Mouse (Mus musculus) CH12.LX (cell line): ENCODE data around the gene Zbtb49. TPM values are rescaled to one million over a fixed set of nuclear protein-coding genes. Genes with fewer than 3 reads are reported as not detected.

Experiments used
- DNase-seq: peaks from one replicate; pipeline ENCODE4 v3.0.0-alpha.2; 2013; ENCODE audit errors: extremely low read depth
- H3K27ac ChIP-seq: 2 replicates; pipeline ENCODE4 v1.5.1; 2012; ENCODE audit warnings: low read depth, mild to moderate bottlenecking, control low read depth, moderate library complexity; ENCODE audit not compliant: insufficient read depth
- H3K27me3 ChIP-seq: replicated peaks from 2 replicates; pipeline ENCODE3; 2012; ENCODE audit warnings: inconsistent platforms
- H3K36me3 ChIP-seq, 2 experiments: replicated peaks in 1 of 2; 2 replicates each; pipeline versions ENCODE3 to v1.6.1; 2012; ENCODE audit warnings: inconsistent platforms in 1 of 2, low read length in 1 of 2, mild to moderate bottlenecking in 1 of 2, mixed read lengths in 1 of 2, moderate library complexity in 1 of 2; ENCODE audit not compliant: control insufficient read depth in 1 of 2, insufficient read depth in 1 of 2
- H3K4me1 ChIP-seq, 2 experiments: 2 replicates each; pipeline ENCODE4 v1.6.1; 2012; ENCODE audit warnings: inconsistent platforms in 1 of 2, moderate library complexity in 1 of 2; ENCODE audit not compliant: insufficient read depth in 2 of 2, control insufficient read depth in 1 of 2
- H3K4me2 ChIP-seq: 2 replicates; pipeline ENCODE4 v1.6.1; 2012; ENCODE audit warnings: low read depth, mild to moderate bottlenecking, control low read depth; ENCODE audit not compliant: poor library complexity, insufficient read depth, severe bottlenecking
- H3K4me3 ChIP-seq, 3 experiments: fragments of 150-350 bp in 1 of 3; sonication (generic) in 1 of 3; replicated peaks in 1 of 3; 2 replicates each; pipeline versions ENCODE3 to v1.5.1; 2011 to 2012; ENCODE audit warnings: low read depth in 2 of 3, low read length in 2 of 3, mild to moderate bottlenecking in 2 of 3, moderate library complexity in 2 of 3, control low read depth in 1 of 3, improper control_type of control experiment in 1 of 3, inconsistent platforms in 1 of 3, mixed read lengths in 1 of 3; ENCODE audit not compliant: poor library complexity in 1 of 3
- H3K79me2 ChIP-seq: replicated peaks from 2 replicates; pipeline ENCODE4 v1.6.1; 2012; ENCODE audit warnings: mild to moderate bottlenecking, moderate library complexity; ENCODE audit not compliant: control insufficient read depth, poor library complexity, insufficient read depth, severe bottlenecking; ENCODE audit errors: extremely low read depth
- H3K9ac ChIP-seq: 2 replicates; pipeline ENCODE4 v1.6.1; 2012; ENCODE audit warnings: low read depth, mild to moderate bottlenecking, control low read depth, moderate library complexity; ENCODE audit not compliant: insufficient read depth
- H3K9me3 ChIP-seq: replicated peaks from 2 replicates; pipeline ENCODE3; 2012; ENCODE audit warnings: low read length, inconsistent platforms, mixed read lengths
- BHLHE40 ChIP-seq: IDR thresholded peaks from 2 replicates; pipeline ENCODE4 v1.6.1; 2011; ENCODE audit warnings: mild to moderate bottlenecking, low read depth, low read length, improper control_type of control experiment
- CHD1 ChIP-seq: IDR thresholded peaks from 2 replicates; pipeline ENCODE4 v1.6.1; 2012; ENCODE audit warnings: low read depth, low read length, improper control_type of control experiment, inconsistent platforms
- CHD2 ChIP-seq: IDR thresholded peaks from 2 replicates; pipeline ENCODE4 v1.6.1; 2011; ENCODE audit warnings: low read length, improper control_type of control experiment
- CTCF ChIP-seq, 2 experiments: IDR thresholded peaks in 1 of 2; conservative IDR thresholded peaks in 1 of 2; 2 replicates each; pipeline ENCODE4 v1.5.1; 2011 to 2012; ENCODE audit warnings: low read depth in 2 of 2, low read length in 2 of 2, improper control_type of control experiment in 1 of 2, inconsistent platforms in 1 of 2, mild to moderate bottlenecking in 1 of 2, moderate library complexity in 1 of 2
- E2F4 ChIP-seq: IDR thresholded peaks from 2 replicates; pipeline ENCODE4 v1.6.1; 2011; ENCODE audit warnings: low read depth, low read length, improper control_type of control experiment; ENCODE audit not compliant: insufficient replicate concordance
- ELF1 ChIP-seq: IDR thresholded peaks from 2 replicates; pipeline ENCODE4 v1.6.1; 2014; ENCODE audit warnings: low read depth, mild to moderate bottlenecking, inconsistent platforms, low read length, improper control_type of control experiment
- EP300 ChIP-seq: IDR thresholded peaks from 2 replicates; pipeline ENCODE4 v1.6.1; 2011; ENCODE audit warnings: low read length, improper control_type of control experiment
- GABPA ChIP-seq: IDR thresholded peaks from 2 replicates; pipeline ENCODE4 v1.6.1; 2012; ENCODE audit warnings: low read depth, low read length, improper control_type of control experiment, inconsistent platforms; ENCODE audit not compliant: insufficient replicate concordance
- IRF4 ChIP-seq: IDR thresholded peaks from 2 replicates; pipeline ENCODE4 v1.6.1; 2014; ENCODE audit warnings: low read depth, mild to moderate bottlenecking, inconsistent platforms, low read length, improper control_type of control experiment
- JUN ChIP-seq: IDR thresholded peaks from 2 replicates; pipeline ENCODE4 v1.6.1; 2011; ENCODE audit warnings: low read depth, mild to moderate bottlenecking, low read length, improper control_type of control experiment, moderate library complexity; ENCODE audit not compliant: insufficient read depth
- KAT2A ChIP-seq: IDR thresholded peaks from 2 replicates; pipeline ENCODE4 v1.6.1; 2012; ENCODE audit warnings: low read length, improper control_type of control experiment, inconsistent platforms; ENCODE audit not compliant: insufficient replicate concordance
- MAFK ChIP-seq: IDR thresholded peaks from 2 replicates; pipeline ENCODE4 v1.6.1; 2011; ENCODE audit warnings: low read length, improper control_type of control experiment; ENCODE audit not compliant: insufficient replicate concordance
- MAX ChIP-seq: IDR thresholded peaks from 2 replicates; pipeline ENCODE4 v1.6.1; 2011; ENCODE audit warnings: low read length, improper control_type of control experiment
- MAZ ChIP-seq: IDR thresholded peaks from 2 replicates; pipeline ENCODE4 v1.6.1; 2012; ENCODE audit warnings: low read depth, mild to moderate bottlenecking, inconsistent platforms, low read length, improper control_type of control experiment, moderate library complexity
- MEF2A ChIP-seq: IDR thresholded peaks from 2 replicates; pipeline ENCODE4 v1.6.1; 2014; ENCODE audit warnings: low read depth, mild to moderate bottlenecking, inconsistent platforms, low read length, improper control_type of control experiment, borderline replicate concordance
- NRF1 ChIP-seq: IDR thresholded peaks from 2 replicates; pipeline ENCODE4 v1.6.1; 2014; ENCODE audit warnings: low read depth, mild to moderate bottlenecking, inconsistent platforms, low read length, improper control_type of control experiment, moderate library complexity
- POLR2A ChIP-seq: IDR thresholded peaks from 2 replicates; pipeline ENCODE4 v1.6.1; 2011; ENCODE audit warnings: low read depth, mild to moderate bottlenecking, improper control_type of control experiment, low read length
- SMC3 ChIP-seq: IDR thresholded peaks from 2 replicates; pipeline ENCODE4 v1.6.1; 2011; ENCODE audit warnings: low read depth, low read length, improper control_type of control experiment
- TCF12 ChIP-seq: IDR thresholded peaks from 2 replicates; pipeline ENCODE4 v1.6.1; 2014; ENCODE audit warnings: low read depth, mild to moderate bottlenecking, inconsistent platforms, low read length, improper control_type of control experiment
- UBTF ChIP-seq: IDR thresholded peaks from 2 replicates; pipeline ENCODE4 v1.6.1; 2012; ENCODE audit warnings: low read depth, mild to moderate bottlenecking, inconsistent platforms, low read length, improper control_type of control experiment, moderate library complexity
- USF1 ChIP-seq: IDR thresholded peaks from 2 replicates; pipeline ENCODE4 v1.6.1; 2014; ENCODE audit warnings: low read depth, mild to moderate bottlenecking, inconsistent platforms, low read length, improper control_type of control experiment
- USF2 ChIP-seq: conservative IDR thresholded peaks from 2 replicates; pipeline ENCODE4 v1.6.1; 2011; ENCODE audit warnings: low read depth, low read length, improper control_type of control experiment
- ZC3H11A ChIP-seq: IDR thresholded peaks from 2 replicates; pipeline ENCODE4 v1.6.1; 2012; ENCODE audit warnings: low read depth, mild to moderate bottlenecking, inconsistent platforms, low read length, improper control_type of control experiment
- ZKSCAN1 ChIP-seq: IDR thresholded peaks from 2 replicates; pipeline ENCODE4 v1.6.1; 2012; ENCODE audit warnings: low read depth, inconsistent platforms, low read length, improper control_type of control experiment, borderline replicate concordance
- ZMIZ1 ChIP-seq: IDR thresholded peaks from 2 replicates; pipeline ENCODE4 v1.6.1; 2012; ENCODE audit warnings: low read depth, mild to moderate bottlenecking, inconsistent platforms, low read length, improper control_type of control experiment
- ZNF384 ChIP-seq: IDR thresholded peaks from 2 replicates; pipeline ENCODE4 v1.6.1; 2012; ENCODE audit warnings: low read depth, low read length, improper control_type of control experiment, inconsistent platforms
- dilution Hi-C: fragments of 300-500 bp; cut with MboI; formaldehyde crosslinking; loops from 2 replicates; pipeline ENCODE4 v1.14.3; 2020; ENCODE audit warnings: low sequenced_read_pairs; ENCODE audit not compliant: extremely low pct_unique_long_range_greater_than_20kb, extremely low pct_ligation_motif_present
- in situ Hi-C: fragments of 300-500 bp; cut with MboI; formaldehyde crosslinking; loops from 3 replicates; pipeline ENCODE4 v1.14.3; 2019; ENCODE audit warnings: low sequenced_read_pairs, low pct_ligation_motif_present, low pct_unique_long_range_greater_than_20kb, mixed read lengths
- polyA plus RNA-seq: library from polyadenylated mRNA; unstranded; fragments of >175 nt; gene quantifications from 2 replicates; pipeline ENCODE4 v1.2.1, GENCODE M21; 2012; ENCODE audit warnings: low read depth; ENCODE audit not compliant: insufficient read length
- total RNA-seq, 2 experiments: library from RNA; depleted of rRNA; stranded (reverse); fragments of 300-350 nt in 1 of 2; fragments of >200 nt in 1 of 2; gene quantifications; 2 replicates each; pipeline ENCODE4 v1.2.3; 2012 to 2014

Zbtb49 gene
- total and polyA plus RNA-seq, 3 experiments, result 4.7 to 8.2 (median 4.9) TPM

DNA sequence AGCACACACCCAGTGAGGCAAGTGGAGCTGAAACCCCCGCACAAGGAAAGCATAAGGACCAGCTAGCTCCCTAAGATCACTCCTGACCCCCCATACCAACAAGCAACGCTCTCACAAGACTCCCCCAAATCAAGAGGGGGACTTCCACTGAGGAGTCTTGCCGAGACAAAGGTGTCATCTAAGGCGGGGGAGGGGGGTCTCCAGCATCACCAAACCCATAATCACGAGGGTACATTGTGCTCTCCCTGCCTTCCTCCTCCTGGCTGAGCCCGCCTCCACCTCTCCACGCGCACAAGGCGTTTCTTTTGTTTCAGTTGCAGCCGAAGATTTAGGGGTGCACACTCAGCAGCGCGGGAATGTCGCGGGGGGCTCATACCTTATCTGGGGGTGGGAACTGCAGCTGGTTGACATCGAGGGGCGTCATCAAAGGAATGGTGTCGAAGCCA, 61.7 kb downstream of the Zbtb49 start:
- Histone ChIP-seq H3K9ac (no peak overlapping the region), H3K4me3 (no peak overlapping the region), H3K79me2 (no peaks in the 10 kb centered on the region), H3K27me3 (peaks cover 59% of the 10 kb centered on the region), H3K4me1 (no peaks in the 10 kb centered on the region), H3K9me3 (peaks cover 26% of the 10 kb centered on the region), H3K4me2 (no peak overlapping the region), H3K36me3 (no peaks in the 10 kb centered on the region), H3K27ac (no peak overlapping the region)
- in situ Hi-C loops (no loop called here), dilution Hi-C loops (no loop called here)
- no peak for DNase-seq
- TF ChIP-seq ZNF384 (no peak), ZC3H11A (no peak), CTCF (conservative IDR thresholded peaks at IDR 0.05 in 1 of 2, IDR thresholded peaks at IDR 0.05 in 1 of 2; ENCODE audit: low read depth in 2 of 2, low read length in 2 of 2) (no peak), TCF12 (no peak), POLR2A (no peak), JUN (no peak), USF2 (no peak), USF1 (no peak), GABPA (no peak), MEF2A (no peak), E2F4 (no peak), BHLHE40 (no peak), EP300 (no peak)

DNA sequence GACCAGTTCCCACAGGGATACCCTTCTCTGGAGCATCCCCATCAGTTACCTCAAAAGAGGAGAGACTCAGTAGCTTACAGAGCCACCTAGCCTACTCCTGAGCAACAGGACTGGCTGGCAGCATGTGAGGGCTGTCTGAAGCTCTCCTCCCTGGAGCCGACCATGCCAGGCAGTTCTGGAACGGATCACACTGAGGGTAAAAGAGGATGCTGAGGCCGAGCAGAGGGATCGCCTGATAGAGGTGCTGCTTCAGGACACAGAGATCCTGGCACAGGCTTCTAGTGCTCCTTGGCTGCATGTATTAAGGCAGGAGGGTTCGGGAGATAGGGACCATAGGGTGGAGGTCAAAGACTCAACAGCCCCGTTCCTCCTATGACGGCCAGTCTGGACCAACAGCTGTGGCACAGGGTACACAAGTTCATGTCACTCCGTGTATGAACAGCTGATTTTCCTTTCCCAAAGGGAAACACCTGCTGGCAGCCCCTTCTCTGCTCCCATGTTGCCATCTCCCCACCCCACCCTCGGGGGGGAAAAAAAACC, 62.7 kb downstream of the Zbtb49 start:
- dilution Hi-C loops (no loop called here), in situ Hi-C loops (no loop called here)
- H3K4me2 ChIP-seq, result no peak overlapping the region

More for the DNA sequence above, 62.7 kb downstream of the Zbtb49 start:
- Histone ChIP-seq H3K36me3 (no peaks in the 10 kb centered on the region), H3K79me2 (no peaks in the 10 kb centered on the region), H3K27ac (no peak overlapping the region), H3K4me3 (no peak overlapping the region), H3K4me1 (no peaks in the 10 kb centered on the region), H3K27me3 (peaks cover 49% of the 10 kb centered on the region), H3K9me3 (peaks cover 26% of the 10 kb centered on the region), H3K9ac (no peak overlapping the region)
- no peak for TF ChIP-seq ZNF384
- TF ChIP-seq USF1, result no peak
- no peak for TF ChIP-seq ZKSCAN1
- no peak for TF ChIP-seq MAZ
- no peak for TF ChIP-seq MAX
- TF ChIP-seq SMC3, result no peak
- no peak for TF ChIP-seq USF2
- no peak for TF ChIP-seq MAFK
- no peak for TF ChIP-seq POLR2A
- TF ChIP-seq NRF1, result no peak
- no peak for TF ChIP-seq ELF1
- TF ChIP-seq ZC3H11A, result no peak
- no peak for TF ChIP-seq ZMIZ1
- TF ChIP-seq KAT2A, result no peak
- no peak for TF ChIP-seq IRF4
- TF ChIP-seq UBTF, result no peak
- no peak for TF ChIP-seq E2F4
- TF ChIP-seq CHD2, result no peak
- TF ChIP-seq CHD1, result no peak
- no peak for DNase-seq
